Mouse (Mus musculus) embryonic facial prominence, embryonic 13.5 days (tissue): ENCODE data around the gene Avpr2. TPM values are rescaled to one million over a fixed set of nuclear protein-coding genes. Genes with fewer than 3 reads are reported as not detected.

Experiments used
- polyA plus RNA-seq: library from polyadenylated mRNA; unstranded; fragments of >200 nt; fragmentation: Nextera tagmentation; extraction: Ambion mirVana; gene quantifications from 2 replicates; pipeline ENCODE4 v1.2.1, GENCODE M21; 2015

The Avpr2 gene
- polyA plus RNA-seq, 1 experiment from 2014 or later = 0.07 TPM

Other genes with a start within 250 kb of the Avpr2 start
- 15.6 and 18.8 TPM in 2 replicates for gene Pnck, start 232.0 kb upstream of the Avpr2 start, polyA plus RNA-seq
- gene Slc6a8, start 219.0 kb upstream of the Avpr2 start, polyA plus RNA-seq = 9.7 and 10.1 TPM in 2 replicates
- 208 and 226 TPM in 2 replicates for gene Bcap31, start 175.9 kb upstream of the Avpr2 start, polyA plus RNA-seq
- 13.9 and 15.4 TPM in 2 replicates for gene Abcd1, start 175.5 kb upstream of the Avpr2 start, polyA plus RNA-seq
- 0.41 and 0.46 TPM in 2 replicates for gene Plxnb3, start 135.0 kb upstream of the Avpr2 start, polyA plus RNA-seq
- 3.0 and 3.5 TPM in 2 replicates for gene Srpk3, start 117.7 kb upstream of the Avpr2 start, polyA plus RNA-seq
- gene Idh3g, start 105.2 kb upstream of the Avpr2 start, polyA plus RNA-seq = 204 and 207 TPM in 2 replicates
- gene Ssr4, start 105.1 kb upstream of the Avpr2 start, polyA plus RNA-seq = 182 and 192 TPM in 2 replicates
- 1.7 and 2.1 TPM in 2 replicates for gene Pdzd4, start 67.1 kb upstream of the Avpr2 start, polyA plus RNA-seq
- gene L1cam, start 4.0 kb downstream of the Avpr2 start, polyA plus RNA-seq = 3.2 and 4.3 TPM in 2 replicates
- 3.3 and 3.4 TPM in 2 replicates for gene Arhgap4, start 29.8 kb downstream of the Avpr2 start, polyA plus RNA-seq
- 132 and 151 TPM in 2 replicates for gene Naa10, start 29.8 kb downstream of the Avpr2 start, polyA plus RNA-seq
- gene Renbp, start 38.7 kb downstream of the Avpr2 start, polyA plus RNA-seq = 25.7 and 27.6 TPM in 2 replicates
- 58.1 and 65.4 TPM in 2 replicates for gene Hcfc1, start 74.3 kb downstream of the Avpr2 start, polyA plus RNA-seq
- 56.5 and 60.4 TPM in 2 replicates for gene Irak1, start 131.8 kb downstream of the Avpr2 start, polyA plus RNA-seq
- gene Opn1mw, start 235.4 kb downstream of the Avpr2 start, polyA plus RNA-seq = not detected in 2 replicates
- gene Mecp2, start 243.3 kb downstream of the Avpr2 start, polyA plus RNA-seq = 12.1 and 12.6 TPM in 2 replicates